Mouse (Mus musculus): Measurements from ENCODE around the gene Zfp719. TPM values are rescaled to one million over a fixed set of nuclear protein-coding genes. Genes with fewer than 3 reads are reported as not detected.

Gene Zfp719
- 10 to 100 TPM; 21.6 to 25.3 TPM for total RNA-seq (2021)

- peak; percentile 72 to 78 for DNase-seq (ENCODE audit: extremely low spot score in 1 of 2, low spot score in 1 of 2)
These were observed at the start of gene Zfp719 for GRCm38 (mm10) chr7:43579440-43580171. Gene Zfp719 (plus strand): TSS chr7:43579610.

GRCm38 (mm10) chr7:43530216-43530785, 49.1 kb upstream of the Zfp719 start:
- no peak for DNase-seq (ENCODE audit: extremely low spot score in 1 of 2, low spot score in 1 of 2)

- no peak for DNase-seq (ENCODE audit: extremely low spot score in 1 of 2, low spot score in 1 of 2)
These were observed 46.4 kb upstream of the Zfp719 start for GRCm38 (mm10) chr7:43532936-43533505.

- DNase-seq (ENCODE audit: extremely low spot score in 1 of 2, low spot score in 1 of 2), result no peak
These were observed 40.9 kb upstream of the Zfp719 start for GRCm38 (mm10) chr7:43538524-43538923.

GRCm38 (mm10) chr7:43544225-43544977, 35.0 kb upstream of the Zfp719 start, which contains the start of gene Cd33:
Gene Cd33 (minus strand): TSS chr7:43544428.
- DNase-seq (ENCODE audit: extremely low spot score in 1 of 2, low spot score in 1 of 2), result no peak

- DNase-seq (ENCODE audit: extremely low spot score in 1 of 2, low spot score in 1 of 2), result no peak
These were observed 33.5 kb upstream of the Zfp719 start for GRCm38 (mm10) chr7:43545656-43546545.

- peak in 1 of 2 experiments; percentile 22 for DNase-seq (ENCODE audit: extremely low spot score in 1 of 2, low spot score in 1 of 2)
These were observed 31.7 kb upstream of the Zfp719 start for GRCm38 (mm10) chr7:43547666-43548065.

- no peak for DNase-seq (ENCODE audit: extremely low spot score in 1 of 2, low spot score in 1 of 2)
These were observed 31.2 kb upstream of the Zfp719 start for GRCm38 (mm10) chr7:43548206-43548605.

- DNase-seq (ENCODE audit: extremely low spot score in 1 of 2, low spot score in 1 of 2), result no peak
These were observed 26.3 kb upstream of the Zfp719 start for GRCm38 (mm10) chr7:43553153-43553552.

GRCm38 (mm10) chr7:43554550-43554949, 24.9 kb upstream of the Zfp719 start:
- DNase-seq (ENCODE audit: extremely low spot score in 1 of 2, low spot score in 1 of 2), result no peak

- no peak for DNase-seq (ENCODE audit: extremely low spot score in 1 of 2, low spot score in 1 of 2)
These were observed 24.1 kb upstream of the Zfp719 start for GRCm38 (mm10) chr7:43555351-43555750.

- DNase-seq (ENCODE audit: extremely low spot score in 1 of 2, low spot score in 1 of 2), result no peak
These were observed 22.5 kb upstream of the Zfp719 start for GRCm38 (mm10) chr7:43556901-43557300.

GRCm38 (mm10) chr7:43562006-43562633, 17.3 kb upstream of the Zfp719 start, which contains the start of gene Zfp658:
Gene Zfp658 (plus strand): TSS chr7:43562256.
- peak; percentile 74 for DNase-seq (ENCODE audit: extremely low spot score in 1 of 2, low spot score in 1 of 2)

GRCm38 (mm10) chr7:43562651-43563070, 16.7 kb upstream of the Zfp719 start:
- no peak for DNase-seq (ENCODE audit: extremely low spot score in 1 of 2, low spot score in 1 of 2)

GRCm38 (mm10) chr7:43563300-43563699, 16.1 kb upstream of the Zfp719 start:
- DNase-seq (ENCODE audit: extremely low spot score in 1 of 2, low spot score in 1 of 2), result no peak

- DNase-seq (ENCODE audit: extremely low spot score in 1 of 2, low spot score in 1 of 2), result no peak
These were observed 8.2 kb upstream of the Zfp719 start for GRCm38 (mm10) chr7:43571216-43571615.

- DNase-seq (ENCODE audit: extremely low spot score in 1 of 2, low spot score in 1 of 2), result peak in 1 of 2 experiments; percentile 15
These were observed 1.1 kb downstream of the Zfp719 start for GRCm38 (mm10) chr7:43580526-43580925.

GRCm38 (mm10) chr7:43584790-43585189, 5.4 kb downstream of the Zfp719 start:
- DNase-seq (ENCODE audit: extremely low spot score in 1 of 2, low spot score in 1 of 2), result no peak

- DNase-seq (ENCODE audit: extremely low spot score in 1 of 2, low spot score in 1 of 2), result no peak
These were observed 22.5 kb downstream of the Zfp719 start for GRCm38 (mm10) chr7:43601884-43602283.

All from layer of hippocampus, postnatal 25 days (tissue).